Mouse (Mus musculus) heart, embryonic 14.5 days (tissue): Measurements from ENCODE around the gene Plet1. TPM values are rescaled to one million over a fixed set of nuclear protein-coding genes. Genes with fewer than 3 reads are reported as not detected.

ENCODE experiments used
- ATAC-seq: fragments of 200-750 bp; cut with Nextera tagmentation; 2 replicates; pipeline ENCODE4 v1.8.0; 2017; ENCODE audit warnings: low read depth, moderate TSS enrichment; ENCODE audit not compliant: insufficient number of reproducible peaks, insufficient read depth, low FRiP score
- H3K27ac ChIP-seq, 2 experiments: fragments of 200-500 bp in 1 of 2; fragments of 300-500 bp in 1 of 2; sonication (generic) in 1 of 2; replicated peaks in 1 of 2; 2 replicates each; pipeline ENCODE4 v1.5.1; 2012 to 2014; ENCODE audit warnings: low read depth in 2 of 2, low read length in 2 of 2, control low read depth in 1 of 2, mild to moderate bottlenecking in 1 of 2, mixed read lengths in 1 of 2; ENCODE audit not compliant: control insufficient read depth in 1 of 2, insufficient read depth in 1 of 2
- H3K27me3 ChIP-seq: fragments of 300-500 bp; sonication (generic); 2 replicates; pipeline ENCODE4 v1.6.1; 2014; ENCODE audit warnings: mild to moderate bottlenecking, low read length, control low read depth; ENCODE audit not compliant: control insufficient read depth, insufficient read depth
- H3K36me3 ChIP-seq: fragments of 300-500 bp; sonication (generic); 2 replicates; pipeline ENCODE4 v1.6.1; 2014; ENCODE audit warnings: mild to moderate bottlenecking, control low read depth, low read length, mixed read lengths; ENCODE audit not compliant: control insufficient read depth, insufficient read depth
- H3K4me1 ChIP-seq, 2 experiments: fragments of 200-500 bp in 1 of 2; fragments of 300-500 bp in 1 of 2; sonication (generic) in 1 of 2; 2 replicates each; pipeline ENCODE4 v1.6.1; 2012 to 2014; ENCODE audit warnings: low read length in 2 of 2, control low read depth in 1 of 2, mixed read lengths in 1 of 2; ENCODE audit not compliant: control insufficient read depth in 2 of 2, insufficient read depth in 2 of 2
- H3K4me2 ChIP-seq: fragments of 300-500 bp; sonication (generic); 2 replicates; pipeline ENCODE4 v1.6.1; 2014; ENCODE audit warnings: mild to moderate bottlenecking, low read length
- H3K4me3 ChIP-seq, 2 experiments: fragments of 200-500 bp in 1 of 2; fragments of 300-500 bp in 1 of 2; sonication (generic) in 1 of 2; 2 replicates each; pipeline ENCODE4 v1.5.1; 2012 to 2014; ENCODE audit warnings: low read length in 2 of 2, mild to moderate bottlenecking in 2 of 2, control low read depth in 1 of 2, low read depth in 1 of 2, moderate library complexity in 1 of 2; ENCODE audit not compliant: control insufficient read depth in 1 of 2, insufficient read depth in 1 of 2
- H3K9ac ChIP-seq: fragments of 300-500 bp; sonication (generic); 2 replicates; pipeline ENCODE4 v1.6.1; 2014; ENCODE audit warnings: mild to moderate bottlenecking, low read length
- H3K9me3 ChIP-seq: fragments of 300-500 bp; sonication (generic); 2 replicates; pipeline ENCODE4 v1.6.1; 2016; ENCODE audit warnings: low read length, control low read depth; ENCODE audit not compliant: control insufficient read depth
- WGBS: fragments of 180-500 bp; shearing (Covaris S2); extraction: QIAGEN DNeasy Blood & Tissue Kit; methylation state at CpG from one replicate; pipeline ENCODE4 v1.1.7; 2014; 5-methylcytosine and 5-hydroxymethylcytosine counted together
- polyA plus RNA-seq: library from polyadenylated mRNA; unstranded; fragments of >200 nt; fragmentation: Nextera tagmentation; extraction: Ambion mirVana; gene quantifications from 2 replicates; pipeline ENCODE4 v1.2.1, GENCODE M21; 2014

Plet1 gene
- polyA plus RNA-seq, 1 experiment from 2014 or later = 0.31 TPM

DNA sequence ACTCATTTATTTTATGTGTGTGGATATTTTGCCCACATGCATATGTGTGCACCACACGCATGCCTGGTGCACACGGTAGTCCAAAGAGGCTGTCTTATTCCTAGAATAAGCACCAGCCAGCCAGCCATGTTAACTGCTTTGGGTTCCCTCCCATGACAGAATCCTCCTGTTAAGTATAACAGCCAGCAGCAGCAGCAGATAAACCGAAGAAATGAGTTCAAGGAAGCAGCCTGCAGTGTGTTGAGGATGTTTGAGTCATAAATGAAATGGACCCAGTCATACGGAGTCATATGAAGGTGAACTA lies 31.2 kb upstream of the Plet1 start:
- H3K4me2 ChIP-seq = no peak overlapping the region
- ATAC-seq = no peak

DNA sequence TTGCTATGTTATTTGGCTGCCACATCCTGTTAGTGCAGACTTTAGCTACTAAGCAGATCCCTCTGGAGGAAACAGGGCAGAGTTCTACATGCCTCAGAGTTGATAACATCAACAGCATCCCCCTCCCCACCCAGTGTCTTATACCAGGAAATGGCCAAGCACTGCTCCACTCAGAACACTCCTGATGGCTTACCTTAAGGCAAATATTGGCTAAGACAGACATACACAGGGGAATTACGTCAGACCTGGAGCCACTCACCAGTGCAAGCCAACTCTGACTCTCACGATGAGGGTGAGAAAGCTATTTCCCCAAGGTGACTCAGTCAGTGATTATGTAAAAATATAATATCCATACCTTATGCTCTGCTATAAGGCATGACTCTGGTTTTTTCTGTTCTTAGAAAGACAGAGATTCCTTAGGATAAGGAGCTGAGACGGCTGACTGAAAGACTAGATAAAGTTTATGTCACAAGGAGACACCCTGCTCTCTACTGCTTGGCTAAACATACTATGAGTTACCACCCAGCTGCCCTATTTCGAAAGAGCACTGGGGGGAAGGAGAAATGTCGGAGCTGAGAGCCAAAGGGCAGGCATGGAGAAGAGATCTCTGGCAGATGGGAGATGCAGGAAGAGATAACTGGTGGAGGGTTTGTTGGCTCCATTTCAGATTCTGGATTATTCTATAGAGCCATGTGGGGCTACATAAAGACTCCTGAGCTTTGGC lies 23.8 kb upstream of the Plet1 start:
- Histone ChIP-seq H3K4me1 (peaks cover 5 to 6% of the 10 kb centered on the region in 2 experiments; a peak in 1 of 4 replicates), H3K27ac (no peak overlapping the region), H3K4me2 (no peak overlapping the region), H3K9me3 (no peaks in the 10 kb centered on the region), H3K4me3 (no peak overlapping the region), H3K27me3 (no peaks in the 10 kb centered on the region), H3K36me3 (no peaks in the 10 kb centered on the region), H3K9ac (no peak overlapping the region)
- WGBS = 59% methylated on average over 5 of the region's 5 CpGs
- no peak for ATAC-seq

More for the DNA sequence above, 31.2 kb upstream of the Plet1 start:
- no peak overlapping the region for H3K4me3 ChIP-seq
- H3K27ac ChIP-seq = no peak overlapping the region
- WGBS = 31% methylated on average over 4 of the region's 4 CpGs
- no peaks in the 10 kb centered on the region for H3K27me3 ChIP-seq
- H3K36me3 ChIP-seq = no peaks in the 10 kb centered on the region
- no peak overlapping the region for H3K9ac ChIP-seq
- H3K9me3 ChIP-seq = no peaks in the 10 kb centered on the region
- peaks cover 0 to 2% of the 10 kb centered on the region in 2 experiments; a peak in 1 of 4 replicates for H3K4me1 ChIP-seq

DNA sequence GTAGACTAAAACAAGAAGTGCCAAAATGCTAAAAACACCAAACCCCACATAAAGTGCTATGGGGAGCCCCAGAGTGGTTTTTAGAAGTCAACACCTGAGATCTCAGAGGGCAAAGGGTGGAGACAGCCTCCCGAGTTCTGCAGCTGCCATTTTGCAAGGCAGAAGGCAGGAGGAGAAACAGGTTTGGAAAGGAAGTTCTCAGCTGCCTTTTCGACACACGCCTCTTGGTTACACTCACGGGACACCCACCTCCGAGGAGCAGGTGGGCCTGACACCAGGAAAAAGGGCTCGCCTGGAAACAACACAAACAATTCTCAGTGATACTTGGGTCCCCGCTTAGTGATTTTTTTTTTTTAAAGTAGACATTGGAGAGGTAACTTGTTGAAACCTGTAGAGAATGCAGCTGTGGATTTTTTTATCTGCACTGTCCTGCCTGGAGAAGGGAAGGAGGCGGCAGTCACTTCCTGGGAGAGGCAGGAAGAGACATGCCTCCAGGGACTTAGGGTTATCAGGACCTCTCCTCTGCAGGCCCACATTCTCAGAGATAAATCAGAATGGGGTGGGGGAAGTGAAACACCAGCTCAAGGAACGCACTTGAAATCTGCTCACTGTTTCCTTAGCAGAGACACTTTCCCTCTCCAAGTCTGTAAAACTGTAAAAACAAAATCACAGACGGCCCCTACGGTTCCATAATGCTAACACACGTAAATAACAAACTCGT lies 23.0 kb upstream of the Plet1 start:
- Histone ChIP-seq H3K4me3 (no peak overlapping the region), H3K4me2 (no peak overlapping the region)

DNA sequence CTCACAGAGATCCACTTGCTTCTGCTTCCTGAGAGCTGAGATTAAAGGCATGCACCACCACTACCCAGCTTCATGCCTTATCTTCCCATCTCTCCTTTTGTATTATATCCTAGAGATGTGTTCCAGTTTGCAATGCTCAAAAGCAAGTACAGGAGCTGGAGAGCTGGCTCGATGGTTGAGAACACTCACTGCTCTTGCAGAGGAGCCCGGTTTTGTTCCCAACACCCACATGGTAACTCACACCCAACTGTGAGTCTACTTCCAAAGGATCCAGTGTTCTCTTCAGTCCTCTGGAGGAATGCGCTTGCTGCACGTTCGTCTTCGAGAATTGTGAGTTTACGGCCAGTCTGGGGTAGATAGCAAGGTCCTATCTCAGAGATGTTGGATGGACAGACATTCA lies 19.0 kb upstream of the Plet1 start:
- Histone ChIP-seq H3K4me3 (no peak overlapping the region), H3K36me3 (no peaks in the 10 kb centered on the region), H3K27me3 (no peaks in the 10 kb centered on the region), H3K27ac (no peak overlapping the region), H3K4me1 (peaks cover 12% of the 10 kb centered on the region in 2 experiments; a peak in 2 of 4 replicates), H3K9me3 (no peaks in the 10 kb centered on the region), H3K4me2 (no peak overlapping the region), H3K9ac (no peak overlapping the region)
- no peak for ATAC-seq
- WGBS = 74% methylated on average over 7 of the region's 7 CpGs

More for the DNA sequence above, 23.0 kb upstream of the Plet1 start:
- Histone ChIP-seq H3K27me3 (no peaks in the 10 kb centered on the region), H3K27ac (0 out of 4 replicates have a peak overlapping the region, but pooled peaks have one; percentile 8 to 39), H3K36me3 (no peaks in the 10 kb centered on the region), H3K4me1 (peaks cover 5 to 6% of the 10 kb centered on the region in 2 experiments; a peak in 1 of 4 replicates), H3K9ac (no peak overlapping the region), H3K9me3 (no peaks in the 10 kb centered on the region)
- WGBS = 40% methylated on average over 13 of the region's 13 CpGs
- ATAC-seq = no peak

DNA sequence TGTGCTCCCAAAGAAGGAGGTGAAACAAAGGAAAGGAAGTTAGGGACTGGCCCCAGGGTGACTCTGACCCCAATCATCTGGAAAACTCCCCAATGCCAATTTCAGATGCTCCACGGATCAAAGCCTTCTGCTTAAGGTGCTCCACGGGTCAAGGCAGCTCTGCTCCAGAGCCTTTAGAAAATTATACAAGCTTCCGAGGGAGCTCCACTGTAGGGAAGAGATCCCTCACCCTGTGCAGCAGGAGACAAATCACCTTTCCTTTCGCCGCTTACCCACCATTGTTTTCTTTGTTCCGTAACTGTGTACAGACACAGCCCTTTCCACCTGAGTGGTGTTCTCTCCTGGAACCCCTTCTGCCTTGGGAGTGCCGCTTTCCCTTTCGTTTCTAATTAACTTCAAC lies 18.6 kb upstream of the Plet1 start:
- peaks cover 12% of the 10 kb centered on the region in 2 experiments; a peak in 2 of 4 replicates for H3K4me1 ChIP-seq
- H3K36me3 ChIP-seq = no peaks in the 10 kb centered on the region
- no peak overlapping the region for H3K9ac ChIP-seq
- no peaks in the 10 kb centered on the region for H3K27me3 ChIP-seq
- no peak overlapping the region for H3K4me3 ChIP-seq
- no peaks in the 10 kb centered on the region for H3K9me3 ChIP-seq
- WGBS = 78% methylated on average over 8 of the region's 8 CpGs
- no peak overlapping the region for H3K4me2 ChIP-seq
- H3K27ac ChIP-seq = no peak overlapping the region
- ATAC-seq = no peak

- no peaks in the 10 kb centered on the region for H3K36me3 ChIP-seq
- H3K9ac ChIP-seq = no peak overlapping the region
- no peak overlapping the region for H3K4me3 ChIP-seq
- no peak overlapping the region for H3K27ac ChIP-seq
- WGBS = 45% methylated on average over 7 of the region's 7 CpGs
- peaks cover 6 to 7% of the 10 kb centered on the region in 2 experiments; a peak in 2 of 4 replicates for H3K4me1 ChIP-seq
- no peak overlapping the region for H3K4me2 ChIP-seq
- ATAC-seq = no peak
- no peaks in the 10 kb centered on the region for H3K9me3 ChIP-seq
- no peaks in the 10 kb centered on the region for H3K27me3 ChIP-seq
These were observed 17.7 kb upstream of the Plet1 start for GRCm38 (mm10) chr9:50476651-50477050.

- Histone ChIP-seq H3K27ac (no peak overlapping the region), H3K27me3 (no peaks in the 10 kb centered on the region), H3K9ac (no peak overlapping the region), H3K4me3 (no peak overlapping the region), H3K36me3 (no peaks in the 10 kb centered on the region), H3K9me3 (no peaks in the 10 kb centered on the region), H3K4me2 (no peak overlapping the region), H3K4me1 (peaks cover 6 to 7% of the 10 kb centered on the region in 2 experiments; a peak in 2 of 4 replicates)
- no peak for ATAC-seq
- WGBS = 71% methylated on average over 9 of the region's 9 CpGs
These were observed 17.1 kb upstream of the Plet1 start for GRCm38 (mm10) chr9:50477270-50477669.
